Mouse (Mus musculus): ENCODE measurements around the gene Acpp. TPM values are rescaled to one million over a fixed set of nuclear protein-coding genes. Genes with fewer than 3 reads are reported as not detected.

Acpp gene
- total RNA-seq, 4 experiments from 2014 or later = 0.54 to 5.2 (median 3.1) TPM

- no peak for DNase-seq
Observed at GRCm38 (mm10) chr9:104304800-104305199, 32.7 kb downstream of the Acpp start.

- no peak for DNase-seq
Observed at GRCm38 (mm10) chr9:104304376-104304775, 33.2 kb downstream of the Acpp start.

GRCm38 (mm10) chr9:104300569-104300968 lies 37.0 kb downstream of the Acpp start:
- DNase-seq = no peak

GRCm38 (mm10) chr9:104297041-104297440 lies 40.5 kb downstream of the Acpp start:
- DNase-seq = no peak

GRCm38 (mm10) chr9:104284934-104285333 lies 52.6 kb downstream of the Acpp start:
- DNase-seq = no peak

GRCm38 (mm10) chr9:104282536-104282935 lies 55.0 kb downstream of the Acpp start:
- no peak for DNase-seq

GRCm38 (mm10) chr9:104281737-104282136 lies 55.8 kb downstream of the Acpp start:
- no peak for DNase-seq

GRCm38 (mm10) chr9:104280725-104281495 lies 56.6 kb downstream of the Acpp start:
- no peak for DNase-seq

GRCm38 (mm10) chr9:104277528-104278162 lies 59.9 kb downstream of the Acpp start:
- no peak for DNase-seq

GRCm38 (mm10) chr9:104275084-104275785 lies 62.3 kb downstream of the Acpp start:
- no peak for DNase-seq

GRCm38 (mm10) chr9:104272057-104272456 lies 65.5 kb downstream of the Acpp start:
- no peak for DNase-seq

- no peak for DNase-seq
Observed at GRCm38 (mm10) chr9:104271642-104272041, 65.9 kb downstream of the Acpp start.

- no peak for DNase-seq
Observed at GRCm38 (mm10) chr9:104269944-104270343, 67.6 kb downstream of the Acpp start.

GRCm38 (mm10) chr9:104269349-104269871 lies 68.1 kb downstream of the Acpp start:
- DNase-seq = no peak

GRCm38 (mm10) chr9:104264567-104264966 lies 73.0 kb downstream of the Acpp start:
- no peak for DNase-seq

GRCm38 (mm10) chr9:104262823-104263352 lies 74.7 kb downstream of the Acpp start, which contains the start of gene Dnajc13:
Gene Dnajc13 (minus strand): TSS chr9:104262930.
- DNase-seq = peak; percentile 99

GRCm38 (mm10) chr9:104262016-104262762 lies 75.4 kb downstream of the Acpp start:
- DNase-seq = peak; percentile 36

GRCm38 (mm10) chr9:104260306-104260705 lies 77.2 kb downstream of the Acpp start:
- DNase-seq = no peak

- DNase-seq = no peak
Observed at GRCm38 (mm10) chr9:104256085-104256484, 81.5 kb downstream of the Acpp start.

GRCm38 (mm10) chr9:104254408-104255180 lies 83.0 kb downstream of the Acpp start:
- no peak for DNase-seq

- no peak for DNase-seq
Observed at GRCm38 (mm10) chr9:104252637-104253036, 84.9 kb downstream of the Acpp start.

Measured in adrenal gland, adult 8-10 months (tissue).